Mouse (Mus musculus) G1E (cell line): ENCODE results near the gene Sec24d. TPM values are rescaled to one million over a fixed set of nuclear protein-coding genes. Genes with fewer than 3 reads are reported as not detected.
"Not testable (repeated sequence)": the region's sequence is repeated elsewhere in the genome, so short reads cannot be mapped to it uniquely, and the experiment has no call there.

Source experiments
- ATAC-seq: 2 replicates; pipeline ENCODE4 v1.8.0; 2016; ENCODE audit warnings: mild to moderate bottlenecking; ENCODE audit not compliant: insufficient number of reproducible peaks, poor library complexity, low FRiP score, severe bottlenecking; ENCODE audit errors: extremely low read depth
- DNase-seq: peaks from one replicate; pipeline ENCODE4 v3.0.0; 2012; ENCODE audit warnings: low spot score
- H3K27me3 ChIP-seq: 2 replicates; pipeline ENCODE4 v1.6.1; 2012; ENCODE audit warnings: mild to moderate bottlenecking, low read length, inconsistent platforms; ENCODE audit not compliant: insufficient read depth
- H3K36me3 ChIP-seq: replicated peaks from 2 replicates; pipeline ENCODE3; 2012; ENCODE audit warnings: mild to moderate bottlenecking, inconsistent platforms
- H3K4me1 ChIP-seq: 2 replicates; pipeline ENCODE4 v1.6.1; 2012; ENCODE audit warnings: low read depth, low read length, inconsistent platforms, mixed read lengths; ENCODE audit not compliant: insufficient read depth
- H3K4me3 ChIP-seq: 2 replicates; pipeline ENCODE4 v1.5.1; 2012; ENCODE audit warnings: low read depth, mild to moderate bottlenecking, inconsistent platforms, low read length, moderate library complexity, mixed read lengths
- H3K9me3 ChIP-seq: replicated peaks from 2 replicates; pipeline ENCODE4 v1.6.1; 2012; ENCODE audit warnings: inconsistent platforms
- CTCF ChIP-seq: IDR thresholded peaks from 2 replicates; pipeline ENCODE4 v1.5.1; 2012; ENCODE audit warnings: low read depth, low read length, inconsistent platforms, mixed read lengths
- GATA1 ChIP-seq: IDR thresholded peaks from 2 replicates; pipeline ENCODE4 v1.6.1; 2012; ENCODE audit warnings: borderline replicate concordance, low read length, inconsistent platforms, mixed read lengths
- GATA2 ChIP-seq: IDR thresholded peaks from 2 replicates; pipeline ENCODE4 v1.6.1; 2012; ENCODE audit warnings: low read depth, low read length, inconsistent platforms, borderline replicate concordance
- POLR2AphosphoS5 ChIP-seq: IDR thresholded peaks from 2 replicates; pipeline ENCODE4 v1.6.1; 2012; ENCODE audit warnings: low read depth, low read length, inconsistent platforms; ENCODE audit not compliant: insufficient replicate concordance
- TAL1 ChIP-seq: conservative IDR thresholded peaks from 2 replicates; pipeline ENCODE4 v1.6.1; 2012; ENCODE audit warnings: low read depth, low read length, inconsistent platforms, mixed read lengths
- polyA plus RNA-seq: library from polyadenylated mRNA; stranded (reverse); fragments of >175 nt; gene quantifications from 2 replicates; pipeline ENCODE4 v1.2.3, GENCODE M21; 2012
- total RNA-seq, 2 experiments: library from RNA; stranded (forward) in 1 of 2; stranded (reverse) in 1 of 2; fragments of 200-1000 nt in 1 of 2; fragments of >200 nt in 1 of 2; fragmentation: Nextera tagmentation in 1 of 2; gene quantifications; 2 replicates each; pipeline ENCODE4 v1.2.3; 2014 to 2017

Sec24d gene
- total and polyA plus RNA-seq, 3 experiments = 0.49 TPM; not detected in 2

DNA sequence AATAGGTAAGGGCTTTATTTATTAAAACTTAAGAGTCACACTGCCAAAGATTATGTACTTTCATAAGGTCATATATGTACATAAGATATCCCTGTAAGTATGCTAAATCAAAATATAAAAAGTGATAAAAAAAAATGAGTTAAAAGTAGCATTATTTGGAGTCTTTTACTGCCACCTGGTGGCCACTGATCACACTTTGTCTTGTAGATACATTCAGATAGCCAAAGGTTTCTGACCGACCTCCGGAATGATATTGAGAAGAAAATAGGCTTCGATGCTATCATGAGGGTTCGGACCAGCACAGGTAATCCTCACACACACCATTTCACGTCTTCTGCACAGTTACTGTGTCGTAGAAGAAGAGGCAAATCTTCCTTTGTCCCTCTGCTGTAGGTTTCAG, 85.9 kb downstream of the Sec24d start:
- TF ChIP-seq TAL1 (no peak), GATA2 (no peak), POLR2AphosphoS5 (no peak), GATA1 (no peak), CTCF (no peak; the same call in 1 of the 2 replicates)
- Histone ChIP-seq H3K36me3 (no peaks in the 10 kb centered on the region), H3K4me3 (no peak overlapping the region), H3K4me1 (peaks cover 3% of the 10 kb centered on the region; the same call in 1 of the 2 replicates), H3K9me3 (no peaks in the 10 kb centered on the region), H3K27me3 (peaks cover 6% of the 10 kb centered on the region; the same call in 1 of the 2 replicates)
- ATAC-seq (no peak; the same call in 1 of the 2 replicates), DNase-seq (no peak)

GRCm38 (mm10) chr3:123353661-123354060, 86.4 kb downstream of the Sec24d start:
- peaks cover 6% of the 10 kb centered on the region; the same call in 1 of the 2 replicates for H3K27me3 ChIP-seq
- H3K9me3 ChIP-seq = no peaks in the 10 kb centered on the region
- no peak for DNase-seq
- TF ChIP-seq CTCF (no peak), TAL1 (no peak), POLR2AphosphoS5 (no peak), GATA1 (no peak), GATA2 (no peak)
- H3K4me3 ChIP-seq = no peak overlapping the region
- no peak for ATAC-seq
- peaks cover 3% of the 10 kb centered on the region; the same call in 1 of the 2 replicates for H3K4me1 ChIP-seq
- no peaks in the 10 kb centered on the region for H3K36me3 ChIP-seq

- ATAC-seq (no peak), DNase-seq (no peak)
- no peak overlapping the region for H3K4me3 ChIP-seq
- no peaks in the 10 kb centered on the region for H3K36me3 ChIP-seq
- H3K9me3 ChIP-seq = no peaks in the 10 kb centered on the region
- TF ChIP-seq GATA1 = no peak
- no peak for TF ChIP-seq TAL1
- TF ChIP-seq POLR2AphosphoS5 = no peak
- no peak for TF ChIP-seq CTCF
- no peak for TF ChIP-seq GATA2
- peaks cover 3% of the 10 kb centered on the region; the same call in 1 of the 2 replicates for H3K4me1 ChIP-seq
- H3K27me3 ChIP-seq = peaks cover 9% of the 10 kb centered on the region; the same call in 1 of the 2 replicates
These were observed 87.1 kb downstream of the Sec24d start for GRCm38 (mm10) chr3:123354388-123354787.

- no peak for ATAC-seq
- no peaks in the 10 kb centered on the region for H3K9me3 ChIP-seq
- no peak overlapping the region for H3K4me3 ChIP-seq
- peaks cover 2% of the 10 kb centered on the region for H3K36me3 ChIP-seq
- TF ChIP-seq TAL1 (no peak), CTCF (no peak)
- H3K27me3 ChIP-seq = peaks cover 9% of the 10 kb centered on the region; the same call in 1 of the 2 replicates
- H3K4me1 ChIP-seq = peaks cover 3% of the 10 kb centered on the region; the same call in 1 of the 2 replicates
- DNase-seq = no peak
These were observed 89.2 kb downstream of the Sec24d start for GRCm38 (mm10) chr3:123356377-123356991.

DNA sequence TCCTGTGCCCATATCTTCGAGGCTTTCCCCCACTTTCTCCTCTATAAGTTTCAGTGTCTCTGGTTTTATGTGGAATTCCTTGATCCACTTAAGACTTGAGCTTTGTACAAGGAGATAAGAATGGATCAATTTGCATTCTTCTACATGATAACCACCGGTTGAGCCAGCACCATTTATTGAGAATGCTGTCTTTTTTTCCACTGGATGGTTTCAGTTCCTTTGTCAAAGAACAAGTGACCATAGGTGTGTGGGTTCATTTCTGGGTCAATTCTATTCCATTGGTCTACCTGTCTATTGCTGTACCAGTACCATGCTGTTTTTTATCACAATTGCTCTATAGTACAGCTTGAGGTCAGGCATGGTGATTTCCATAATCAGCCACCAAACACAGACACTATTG, 99.6 kb downstream of the Sec24d start:
- not testable (repeated sequence) for ATAC-seq, H3K9me3 ChIP-seq, H3K27me3 ChIP-seq, DNase-seq, H3K4me1 ChIP-seq, H3K4me3 ChIP-seq
- H3K36me3 ChIP-seq = peaks cover 64% of the 10 kb centered on the region

DNA sequence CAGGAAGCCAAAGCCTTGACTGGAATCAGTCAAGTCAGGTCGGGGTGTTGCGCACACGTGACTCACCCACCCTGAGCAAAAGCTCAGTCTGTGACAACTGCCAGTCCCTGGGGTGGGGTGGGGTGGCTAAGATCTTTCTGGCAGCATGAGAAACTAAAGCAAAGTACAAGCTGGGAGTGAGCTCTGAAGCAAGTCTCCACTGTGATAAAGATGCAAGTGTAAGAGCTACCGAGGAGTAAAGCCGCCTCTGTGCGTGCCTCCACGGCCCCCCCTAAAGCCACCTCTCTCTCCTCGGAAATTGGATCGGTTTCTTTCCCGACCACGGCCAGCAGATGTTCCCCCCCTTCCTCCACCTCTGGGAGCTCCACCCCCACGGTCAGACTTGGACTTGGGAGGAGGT, 101.9 kb downstream of the Sec24d start:
- H3K4me3 ChIP-seq = no peak overlapping the region
- H3K4me1 ChIP-seq = no peaks in the 10 kb centered on the region
- TF ChIP-seq GATA2 (no peak), GATA1 (no peak), TAL1 (no peak), POLR2AphosphoS5 (no peak), CTCF (no peak)
- no peaks in the 10 kb centered on the region for H3K27me3 ChIP-seq
- H3K9me3 ChIP-seq = no peaks in the 10 kb centered on the region
- no peak for DNase-seq
- ATAC-seq = no peak
- peaks cover 70% of the 10 kb centered on the region for H3K36me3 ChIP-seq

GRCm38 (mm10) chr3:123370927-123371326, 103.7 kb downstream of the Sec24d start:
- Histone ChIP-seq H3K4me3 (no peak overlapping the region), H3K27me3 (no peaks in the 10 kb centered on the region), H3K36me3 (peaks cover 71% of the 10 kb centered on the region), H3K9me3 (no peaks in the 10 kb centered on the region), H3K4me1 (no peaks in the 10 kb centered on the region)
- TF ChIP-seq CTCF = no peak
- TF ChIP-seq GATA1 = no peak
- TF ChIP-seq GATA2 = no peak
- DNase-seq (no peak), ATAC-seq (no peak)
